Comparison of ENCODE assay signal across 21 mouse cellular contexts in genomic region chr17:79236244-79236781, GRCm38 (mm10).
A peak's percentile ranks its signal among the peaks of the same experiment; 100 is the strongest.
DNase-seq lines count a peak whose midpoint lies in the region; ATAC-seq lines count a peak whose summit lies in the region.
"Had no signal": no experiment of that assay in that cellular context is flagged by ENCODE, and none has a peak within 500 bp of the region (broad histone marks: within the 10 kb centered on the region; RNA-seq: fewer than 3 reads in every experiment).

No protein-coding gene starts in this region.

- DNase-seq in Muller cell, postnatal 12 days (ENCODE audit: inconsistent ontology term): peak; percentile 17
- no peak for DNase-seq in gastrocnemius, postnatal 4 days (ENCODE audit: low spot score in 2 of 2)
- no peak for DNase-seq in lung, postnatal 4 days
- DNase-seq in adrenal gland, adult 2 months: no peak
- DNase-seq: adrenal gland, postnatal 14 days; cerebellum, adult 11-12 months; cerebellum, adult 8-10 months; cerebellum, postnatal 10 days; cerebellum, postnatal 36 days; gastrocnemius, postnatal 10 days; gastrocnemius, postnatal 36 days; heart, adult 18-20 months; heart, postnatal 10 days; heart, postnatal 36 days had no signal

- ATAC-seq in erythroblast, adult 5-6 weeks (replicated peaks; ENCODE audit: low FRiP score, poor library complexity, severe bottlenecking): peak; percentile 57
- ATAC-seq in megakaryocyte, adult 5-6 weeks (ENCODE audit: poor library complexity, severe bottlenecking): peak; percentile 89
- 0 out of 2 replicates have a peak, but pooled peaks have one; percentile 9 for ATAC-seq in neutrophil, adult 5-6 weeks (ENCODE audit: extremely low read depth, insufficient number of reproducible peaks, low FRiP score, poor library complexity, severe bottlenecking)
- no peak for ATAC-seq in inflammation-experienced regulatory T-cells, adult 6 months
- ATAC-seq: forebrain, embryonic 15.5 days; hindbrain, embryonic 16.5 days; intestine, embryonic 16.5 days had no signal
